Mouse (Mus musculus): Measurements from ENCODE around the gene Dusp1.

Dusp1 gene

DNA sequence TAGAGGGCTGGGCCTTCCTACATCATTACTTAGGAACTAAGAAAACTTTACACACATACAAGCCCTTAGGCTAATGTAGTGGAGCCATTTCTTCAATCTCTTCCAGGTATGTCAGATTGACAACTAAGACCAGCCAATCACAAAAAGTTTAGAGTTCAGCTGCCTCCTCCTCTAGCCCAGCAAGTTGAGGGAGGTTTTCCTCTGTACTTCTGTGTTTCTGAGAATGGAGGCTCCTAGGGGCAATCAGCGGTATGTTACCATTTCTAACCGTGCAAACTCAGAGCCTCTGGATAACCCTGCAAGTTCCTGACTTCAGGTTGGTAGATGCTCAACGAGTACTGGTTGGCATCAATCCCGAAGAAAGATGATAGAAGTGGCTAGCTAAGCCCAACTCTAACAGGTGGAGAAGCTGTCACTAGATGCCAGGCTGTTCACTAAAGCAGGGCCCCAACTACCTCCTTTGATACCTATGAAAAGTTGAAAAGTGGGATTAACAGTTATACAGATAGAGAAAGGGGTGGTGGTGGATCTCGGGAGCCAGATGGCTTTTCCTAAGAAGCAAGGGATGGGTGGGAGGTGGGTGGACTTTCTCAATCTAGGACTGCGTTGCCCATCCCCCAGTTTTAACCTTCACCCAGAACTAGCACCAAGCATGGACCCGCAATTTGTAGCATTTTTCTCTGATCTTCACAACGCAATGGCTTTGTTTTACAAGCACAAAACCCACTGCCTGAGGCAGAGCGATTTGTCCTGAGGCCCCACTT is 1.2 kb downstream of the Dusp1 start:
- no peak for DNase-seq

DNA sequence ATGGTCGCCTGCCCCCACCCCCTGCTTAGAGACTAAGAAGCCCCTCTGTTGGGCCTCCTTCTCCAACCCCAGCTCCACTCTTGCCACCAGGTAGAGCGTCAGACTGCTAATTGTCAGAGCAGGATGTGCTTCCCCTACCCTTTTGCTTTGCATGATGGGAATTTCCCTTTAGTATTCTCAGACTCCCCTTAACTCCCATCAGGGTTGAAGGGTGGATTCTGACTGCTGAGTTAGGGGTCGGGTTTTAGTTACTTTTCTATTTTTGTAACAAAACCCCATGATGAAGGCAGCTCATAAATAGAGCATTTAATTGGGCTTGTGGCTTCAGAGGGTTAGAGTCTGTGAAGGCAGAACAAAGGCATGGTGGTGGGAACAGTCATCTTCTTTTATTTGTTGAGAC is 8.9 kb downstream of the Dusp1 start:
- no peak for DNase-seq

- no peak for DNase-seq
Observed at GRCm38 (mm10) chr17:26551104-26551503, 10.8 kb downstream of the Dusp1 start.

- peak in 1 of 2 experiments; percentile 46 for DNase-seq
Observed at GRCm38 (mm10) chr17:26549148-26549809, 12.6 kb downstream of the Dusp1 start.

- DNase-seq, result no peak
Observed at GRCm38 (mm10) chr17:26548566-26548965, 13.4 kb downstream of the Dusp1 start.

- peak; percentile 61 to 73 for DNase-seq
Observed at GRCm38 (mm10) chr17:26547771-26548170, 14.2 kb downstream of the Dusp1 start.

- no peak for DNase-seq
Observed at GRCm38 (mm10) chr17:26544319-26544963, 17.5 kb downstream of the Dusp1 start.

GRCm38 (mm10) chr17:26540083-26540482 is 21.8 kb downstream of the Dusp1 start:
- no peak for DNase-seq

GRCm38 (mm10) chr17:26537722-26538471 is 24.0 kb downstream of the Dusp1 start:
- peak; percentile 33 to 52 for DNase-seq

DNA sequence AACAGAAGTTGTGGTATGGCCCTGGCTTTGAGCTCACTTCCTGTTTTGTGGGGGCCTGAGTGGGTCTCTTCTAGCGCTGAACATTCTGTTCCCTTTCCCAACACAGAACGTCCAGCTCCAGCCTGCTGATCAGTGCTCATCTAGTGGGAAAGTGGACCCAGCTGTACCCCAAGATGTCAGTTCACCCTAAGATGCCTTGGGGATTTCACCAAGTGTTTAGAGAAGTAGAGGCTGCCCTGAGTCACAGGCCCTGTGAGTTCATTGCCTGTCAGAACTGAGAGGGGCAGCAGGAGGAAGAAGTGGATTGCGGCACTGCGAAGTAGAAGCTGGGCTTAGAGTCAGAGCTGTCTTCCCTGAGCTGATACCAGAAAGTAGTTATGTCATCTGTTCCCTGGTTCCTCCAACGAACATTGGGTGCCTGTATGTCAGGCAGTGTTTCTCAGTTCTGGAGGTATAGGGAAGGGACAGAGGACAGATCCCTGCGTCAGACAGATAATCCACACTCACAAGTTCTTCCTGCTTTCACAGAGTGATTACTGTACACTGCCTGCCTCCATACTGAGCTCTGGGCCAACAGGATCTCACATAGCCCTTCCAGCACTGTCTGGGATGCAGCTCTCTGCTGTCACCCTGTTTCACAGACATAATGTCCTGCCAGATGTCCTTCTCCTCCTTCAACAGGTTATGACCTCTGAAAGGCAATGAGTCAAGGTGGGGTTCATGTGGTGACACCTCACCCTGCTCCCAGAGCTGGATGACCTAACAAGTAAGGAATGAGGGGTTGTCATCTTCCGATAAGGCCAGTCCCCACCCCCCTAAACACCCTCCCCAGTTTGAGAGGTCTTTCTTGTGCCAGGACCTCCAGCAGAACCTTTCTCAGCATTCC is 26.4 kb downstream of the Dusp1 start:
- DNase-seq, result no peak

DNA sequence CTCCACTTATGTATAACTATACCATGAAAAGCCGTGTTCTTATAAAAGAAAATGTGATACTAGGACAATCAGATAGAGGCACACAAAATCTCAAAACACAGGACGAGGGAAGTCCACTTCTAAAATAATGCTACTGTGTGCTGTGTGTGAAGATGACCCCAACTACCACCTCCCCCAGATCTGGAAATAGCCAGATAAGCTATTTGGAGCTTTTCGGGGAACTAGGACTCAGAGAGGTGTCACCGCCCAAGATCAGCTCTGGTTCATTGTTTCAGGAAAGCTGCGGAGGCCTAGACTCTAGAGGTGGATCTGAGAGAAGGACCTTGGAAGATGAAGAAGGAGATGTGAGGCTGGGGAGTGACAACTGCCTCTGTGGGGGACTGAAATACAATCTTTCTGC is 27.2 kb downstream of the Dusp1 start:
- no peak for DNase-seq

GRCm38 (mm10) chr17:26533871-26534372 is 28.0 kb downstream of the Dusp1 start:
- DNase-seq, result no peak

DNA sequence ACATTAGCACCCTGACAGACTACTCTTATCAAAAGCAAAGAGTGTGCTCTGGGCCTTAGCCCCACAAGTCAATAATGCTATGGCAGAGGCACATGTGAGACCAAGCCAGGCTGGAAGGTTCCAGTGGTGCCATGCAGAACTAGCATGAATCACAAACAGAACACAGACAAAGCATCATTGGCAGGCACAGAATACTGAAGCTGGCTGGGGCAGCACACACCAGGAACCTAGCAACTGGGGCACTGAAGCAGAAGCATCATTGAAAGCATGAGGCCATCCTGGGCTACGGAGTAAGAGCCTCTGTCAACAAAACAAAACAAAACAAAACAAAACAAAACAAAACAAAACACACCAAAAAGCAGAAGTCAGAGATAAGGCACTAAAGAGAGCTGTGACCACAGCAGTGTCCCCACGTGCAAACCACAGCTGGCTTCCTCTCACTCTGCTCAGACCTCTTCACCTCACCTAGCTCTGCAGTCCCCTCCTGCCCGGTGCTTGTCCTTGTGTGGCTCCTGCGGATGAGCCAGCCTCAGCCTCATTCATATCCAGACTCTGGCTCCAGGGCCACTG is 29.4 kb downstream of the Dusp1 start:
- no peak for DNase-seq

- no peak for DNase-seq
Observed at GRCm38 (mm10) chr17:26531395-26532027, 30.4 kb downstream of the Dusp1 start.

GRCm38 (mm10) chr17:26530590-26531081 is 31.3 kb downstream of the Dusp1 start:
- DNase-seq, result peak in 1 of 2 experiments; percentile 41

- no peak for DNase-seq
Observed at GRCm38 (mm10) chr17:26529791-26530241, 32.1 kb downstream of the Dusp1 start.

- DNase-seq, result no peak
Observed at GRCm38 (mm10) chr17:26528751-26529150, 33.2 kb downstream of the Dusp1 start.

- no peak for DNase-seq
Observed at GRCm38 (mm10) chr17:26527291-26527690, 34.6 kb downstream of the Dusp1 start.

DNA sequence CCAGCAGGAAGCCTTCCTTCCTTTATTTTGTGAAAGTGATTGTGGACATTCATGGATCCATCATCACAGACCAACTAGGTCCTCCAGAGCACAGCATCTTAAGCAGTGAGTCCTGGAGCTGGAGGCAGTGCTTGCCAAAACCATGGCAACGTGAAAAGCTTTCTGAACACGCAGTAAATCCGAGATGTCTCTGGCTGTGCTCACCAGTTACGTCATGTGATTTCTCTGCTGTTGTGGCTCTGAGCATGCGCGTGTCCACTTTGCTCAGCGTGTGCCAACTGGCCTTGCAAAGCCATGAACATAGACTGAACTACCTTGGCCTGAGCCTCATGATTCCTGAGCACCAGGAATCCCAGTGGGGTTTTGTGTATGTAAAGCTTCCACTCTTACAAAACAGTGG is 36.6 kb downstream of the Dusp1 start:
- no peak for DNase-seq

DNA sequence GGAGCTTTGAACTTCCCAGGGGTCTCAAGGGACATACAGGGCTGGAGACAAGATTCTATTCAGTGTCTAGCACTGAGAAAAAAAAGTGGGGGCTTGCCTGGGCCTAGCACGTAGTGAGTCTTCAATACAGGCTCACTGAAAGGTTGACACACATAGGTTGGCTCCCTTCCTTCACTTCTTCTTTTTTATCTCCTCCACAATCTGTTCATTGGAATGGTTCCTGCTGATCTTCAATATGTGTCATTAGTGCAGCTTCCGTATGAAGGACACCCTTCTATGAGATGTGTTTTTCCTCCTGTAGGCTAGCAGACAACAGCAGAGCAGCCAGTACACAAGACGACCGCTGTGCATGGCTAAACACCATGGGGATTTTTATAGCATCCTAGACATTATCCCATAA is 37.1 kb downstream of the Dusp1 start:
- DNase-seq, result no peak

GRCm38 (mm10) chr17:26524316-26524715 is 37.6 kb downstream of the Dusp1 start:
- DNase-seq, result no peak
